Mouse (Mus musculus) central nervous system, embryonic 18 days (tissue): ENCODE data around the gene Phc2. TPM values are rescaled to one million over a fixed set of nuclear protein-coding genes. Genes with fewer than 3 reads are reported as not detected.

Source experiments
- polyA plus RNA-seq: library from polyadenylated mRNA; depleted of rRNA; stranded (reverse); fragments of >200 nt; gene quantifications from 2 replicates; pipeline ENCODE4 v1.2.3, GENCODE M21; 2012; rRNA removed

The Phc2 gene
- 94.2 and 105 TPM in 2 replicates for polyA plus RNA-seq

DNA sequence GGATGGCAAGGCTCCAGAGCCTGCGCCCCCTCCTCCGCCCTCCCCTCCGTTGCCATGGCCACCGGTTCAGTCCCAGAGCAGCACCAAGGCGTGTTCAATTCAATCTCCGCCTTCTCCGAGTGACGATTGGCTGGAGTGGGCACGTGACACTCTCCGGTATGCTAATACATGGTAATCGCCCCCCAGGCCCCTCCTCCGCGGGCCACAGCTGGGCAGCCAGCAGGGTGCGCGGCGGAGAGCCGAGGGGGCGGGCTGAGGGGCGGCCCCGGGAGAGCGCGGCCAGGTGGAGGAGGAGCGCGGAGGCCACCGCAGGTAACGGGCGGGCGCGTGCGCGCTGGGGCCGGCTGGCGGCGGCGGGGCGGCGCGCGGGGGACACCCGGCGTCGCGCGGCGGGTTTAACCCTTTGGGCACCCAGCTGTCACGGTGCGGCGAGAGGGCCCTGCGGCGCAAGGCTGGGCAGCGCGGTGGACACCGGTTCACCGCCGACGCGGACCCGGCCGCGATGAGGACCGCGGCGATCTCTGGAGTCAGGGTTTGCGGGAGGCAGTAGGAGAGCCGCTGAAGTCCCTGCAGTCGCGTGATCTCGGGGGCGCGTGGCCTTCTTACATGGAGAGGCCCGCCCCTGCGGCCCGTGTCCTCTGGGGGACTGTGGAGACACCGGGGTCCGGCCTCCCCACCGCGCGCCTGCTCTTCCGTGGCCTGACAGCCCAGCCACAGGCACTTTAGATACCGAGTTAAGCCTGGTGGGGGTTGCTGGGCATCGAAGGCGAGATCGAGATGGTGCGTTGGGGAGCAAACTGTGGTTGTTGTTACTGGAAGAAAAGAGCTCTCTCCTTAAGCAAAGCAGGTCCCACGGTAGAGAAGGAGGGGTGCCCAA, at the start of gene Phc2:
Phc2 (plus strand) TSS at position 198 of the 877 bp plus-strand sequence.

DNA sequence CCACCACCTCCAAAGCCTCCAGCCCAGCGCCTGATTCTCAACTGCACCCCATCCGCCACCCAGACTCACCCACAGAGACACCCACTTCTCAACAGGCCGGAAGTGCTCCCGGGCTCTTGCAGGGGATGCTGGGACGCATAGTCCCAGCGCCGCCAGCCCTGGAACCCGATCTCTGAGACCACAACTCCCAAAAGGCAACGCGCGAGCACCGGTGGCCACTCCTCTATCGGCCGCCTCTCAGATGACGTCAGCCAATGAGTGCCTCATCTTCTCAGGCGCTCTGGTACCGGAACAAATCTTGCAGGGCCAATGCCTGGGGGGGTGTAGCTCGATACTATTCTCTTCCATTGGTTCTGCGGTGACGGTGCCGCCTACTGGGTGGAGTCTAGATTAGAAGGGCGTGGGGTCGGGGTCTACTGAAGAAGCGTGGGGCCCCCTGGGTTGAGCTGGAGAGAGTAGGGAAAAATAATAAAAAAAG, 44.5 kb upstream of the Phc2 start, which contains the start of gene Zscan20:
Zscan20 (minus strand) TSS at position 174 of the 478 bp plus-strand sequence.

DNA sequence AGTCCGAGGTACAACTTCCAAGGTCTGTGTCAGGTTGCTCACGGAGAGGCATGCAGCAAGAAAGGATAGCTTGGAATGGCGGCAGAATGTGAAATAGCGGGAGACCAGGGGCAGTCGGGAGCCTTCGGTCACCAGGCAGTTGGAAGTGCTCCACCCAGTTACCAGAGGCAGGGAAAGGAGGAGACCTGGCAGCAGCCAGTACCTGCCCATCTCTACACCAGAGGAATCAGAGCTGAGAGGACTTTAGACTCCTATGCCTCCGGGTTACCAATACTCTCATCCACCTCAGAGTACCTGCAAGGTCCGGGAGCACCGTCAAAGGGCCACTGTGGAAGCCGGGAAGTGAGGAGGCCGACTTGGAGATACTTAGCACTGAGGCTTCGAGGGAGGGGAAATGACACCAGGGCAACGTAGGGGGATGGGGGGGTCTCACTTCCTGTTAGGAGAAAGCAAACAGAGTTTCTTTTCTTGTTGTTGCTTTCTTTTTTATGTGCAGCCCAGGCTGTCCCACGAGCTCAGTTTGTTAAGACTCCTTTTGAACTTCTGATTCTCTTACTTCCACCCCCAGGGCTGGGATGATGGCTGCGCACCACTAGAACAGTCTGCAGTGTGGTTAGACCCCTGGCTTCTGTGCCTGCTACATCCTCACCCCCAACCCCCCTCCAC, 36.1 kb upstream of the Phc2 start, which contains the start of gene Tlr12:
Tlr12 (minus strand) TSS at position 374 of the 666 bp plus-strand sequence.

DNA sequence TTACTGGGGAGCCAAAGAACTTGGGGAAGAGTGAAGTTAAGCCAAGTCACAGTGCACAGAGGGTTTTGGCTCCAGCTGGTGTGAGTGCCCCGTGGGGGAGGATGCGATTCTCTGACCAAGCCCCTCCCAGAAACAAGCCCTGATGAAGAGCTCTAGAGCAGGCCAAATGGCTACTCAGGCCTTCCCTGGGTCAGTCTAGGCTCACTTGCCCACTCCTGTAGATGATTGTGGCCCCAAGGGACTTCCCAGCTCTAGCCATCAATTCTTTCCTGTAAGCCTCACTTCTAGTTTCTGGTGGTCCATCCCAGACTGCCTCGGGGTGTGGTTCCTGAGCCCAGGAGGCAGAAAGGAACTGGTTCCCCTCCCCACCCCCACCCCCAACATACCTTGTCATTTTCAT, 100.6 kb downstream of the Phc2 start, which contains the start of gene A3galt2:
A3galt2 (plus strand) TSS at position 301 of the 400 bp plus-strand sequence.

Other genes with a start within 250 kb of the Phc2 start
- 4.6 and 4.7 TPM in 2 replicates for gene Zscan20, start 44.6 kb upstream of the Phc2 start, polyA plus RNA-seq
- 1.4 and 1.5 TPM in 2 replicates for gene Tlr12, start 36.1 kb upstream of the Phc2 start, polyA plus RNA-seq
- gene A3galt2, start 100.7 kb downstream of the Phc2 start, polyA plus RNA-seq = 2.4 and 3.2 TPM in 2 replicates
- 34.1 and 49.2 TPM in 2 replicates for gene Zfp362, start 151.3 kb downstream of the Phc2 start, polyA plus RNA-seq
- 16.8 and 20.8 TPM in 2 replicates for gene Trim62, start 228.9 kb downstream of the Phc2 start, polyA plus RNA-seq